Mouse (Mus musculus) embryo, embryonic 11.5 days (tissue): ENCODE results near the gene Nt5dc3.

Experiments used
- DNase-seq: peaks from one replicate; pipeline ENCODE4 v3.0.0-alpha.2; 2012; ENCODE audit warnings: low read depth, low spot score

Nt5dc3 gene

GRCm38 (mm10) chr10:86779117-86779755 lies 431 bp downstream of the Nt5dc3 start:
- no peak for DNase-seq

DNA sequence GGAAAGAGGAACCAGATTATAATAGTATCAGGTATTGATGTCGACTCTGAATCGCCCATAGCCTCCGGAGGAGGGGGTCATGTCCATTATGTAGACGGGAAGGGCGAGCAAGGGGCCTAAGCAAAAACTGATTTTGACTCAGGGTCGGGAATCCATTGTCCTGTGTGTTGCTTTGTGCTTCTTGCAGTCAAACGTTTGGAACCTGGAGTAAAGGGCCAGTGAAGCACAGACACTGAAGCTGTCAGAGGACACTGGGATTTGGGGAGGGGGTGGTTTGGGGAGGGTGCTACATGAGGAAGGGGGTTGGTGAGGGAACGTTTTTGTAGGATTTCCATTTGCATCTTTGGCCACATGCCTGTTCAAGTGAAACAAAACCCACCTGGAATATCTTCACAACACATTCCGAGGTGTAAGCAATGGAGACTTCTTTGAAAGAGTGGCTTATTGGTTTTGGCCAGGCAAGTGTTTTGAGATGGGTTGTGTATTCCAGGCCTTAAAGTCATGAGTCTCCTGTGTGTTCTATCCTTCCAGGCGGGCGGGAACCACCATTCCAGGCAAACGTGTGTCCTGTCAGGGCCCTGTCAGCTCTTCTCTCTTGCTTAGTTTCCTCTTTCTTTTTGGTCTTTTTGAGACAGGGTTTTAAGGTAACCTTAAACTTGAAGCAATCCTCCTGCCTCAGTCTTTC lies 1.2 kb downstream of the Nt5dc3 start:
- DNase-seq = no peak

- no peak for DNase-seq
Observed at GRCm38 (mm10) chr10:86781641-86782040, 2.8 kb downstream of the Nt5dc3 start.

- DNase-seq = no peak
Observed at GRCm38 (mm10) chr10:86782656-86783055, 3.9 kb downstream of the Nt5dc3 start.

- DNase-seq = no peak
Observed at GRCm38 (mm10) chr10:86783561-86783960, 4.8 kb downstream of the Nt5dc3 start.

DNA sequence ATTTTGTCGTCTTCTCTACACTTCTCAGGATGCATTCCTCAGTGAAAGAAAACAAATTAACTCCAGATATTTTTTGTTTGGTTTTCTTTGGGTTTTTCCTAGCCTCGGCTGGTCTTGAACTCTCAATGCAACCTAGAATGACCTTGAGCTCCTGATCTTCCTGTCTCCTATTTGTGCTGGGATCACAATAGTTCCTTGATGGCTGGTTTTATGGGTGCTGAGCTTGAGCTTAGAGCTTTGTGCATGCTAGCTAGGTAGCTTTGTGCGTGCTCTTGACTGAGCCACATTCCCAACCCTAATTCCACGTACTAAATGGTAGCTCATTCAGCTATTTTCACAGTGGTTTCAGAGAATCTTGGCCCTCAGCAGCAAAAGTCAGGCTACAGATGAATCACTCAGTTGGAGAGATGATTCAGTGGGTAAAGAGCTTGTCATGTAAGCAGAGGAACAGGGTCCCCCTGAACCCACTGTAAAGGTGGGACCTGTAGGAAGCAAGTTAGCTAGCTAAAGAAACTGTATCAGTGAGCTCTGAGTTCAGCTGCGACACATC lies 5.4 kb downstream of the Nt5dc3 start:
- no peak for DNase-seq

DNA sequence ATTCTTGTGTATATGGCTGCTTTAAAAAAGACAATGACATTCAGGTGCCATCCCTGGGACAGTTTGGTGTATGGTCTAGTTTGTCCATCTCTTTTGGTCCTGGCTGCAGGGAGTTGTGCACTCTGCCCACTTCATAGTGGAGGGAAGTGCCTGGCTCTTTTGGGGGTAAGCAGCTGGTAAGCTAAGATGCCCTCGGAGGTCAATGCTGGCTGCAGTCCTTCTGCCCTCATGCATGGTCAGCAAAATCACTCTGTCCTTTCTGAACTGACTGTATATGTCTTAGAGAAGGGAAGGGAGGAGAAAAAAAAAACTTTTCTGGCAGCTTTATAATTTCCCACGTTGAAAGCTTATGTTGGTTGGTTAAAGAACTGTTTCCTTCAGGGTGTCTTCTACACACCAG lies 6.6 kb downstream of the Nt5dc3 start:
- DNase-seq = no peak

- DNase-seq = no peak
Observed at GRCm38 (mm10) chr10:86786083-86786482, 7.3 kb downstream of the Nt5dc3 start.

- no peak for DNase-seq
Observed at GRCm38 (mm10) chr10:86788193-86788592, 9.4 kb downstream of the Nt5dc3 start.

DNA sequence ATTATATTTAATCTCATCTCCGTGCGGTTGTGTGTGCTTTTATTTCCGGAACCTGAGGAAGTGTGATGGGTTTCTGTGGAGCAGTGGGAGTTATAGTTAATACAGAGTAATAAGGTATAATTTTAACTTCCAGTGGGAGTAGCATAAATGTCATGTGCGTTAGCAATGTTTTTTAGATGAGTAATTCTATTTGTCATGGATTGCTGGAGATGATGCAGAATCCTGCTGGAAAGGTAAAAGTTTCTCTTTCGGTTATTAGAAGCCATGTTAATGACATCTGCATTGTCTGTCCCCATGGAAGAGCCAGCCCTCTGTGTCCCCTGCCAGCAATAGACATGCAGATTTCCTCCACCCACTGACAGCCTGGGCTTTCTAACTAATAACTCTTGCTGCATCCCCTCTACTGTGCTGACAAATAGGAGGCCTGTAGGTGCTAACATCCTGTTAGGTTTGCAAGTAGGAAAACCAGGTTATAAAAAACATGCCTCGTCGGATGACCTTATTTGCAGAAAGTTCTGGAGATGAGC lies 10.4 kb downstream of the Nt5dc3 start:
- no peak for DNase-seq

- no peak for DNase-seq
Observed at GRCm38 (mm10) chr10:86791507-86792184, 12.8 kb downstream of the Nt5dc3 start.

GRCm38 (mm10) chr10:86793509-86793951 lies 14.7 kb downstream of the Nt5dc3 start:
- no peak for DNase-seq

- no peak for DNase-seq
Observed at GRCm38 (mm10) chr10:86794196-86794595, 15.4 kb downstream of the Nt5dc3 start.

DNA sequence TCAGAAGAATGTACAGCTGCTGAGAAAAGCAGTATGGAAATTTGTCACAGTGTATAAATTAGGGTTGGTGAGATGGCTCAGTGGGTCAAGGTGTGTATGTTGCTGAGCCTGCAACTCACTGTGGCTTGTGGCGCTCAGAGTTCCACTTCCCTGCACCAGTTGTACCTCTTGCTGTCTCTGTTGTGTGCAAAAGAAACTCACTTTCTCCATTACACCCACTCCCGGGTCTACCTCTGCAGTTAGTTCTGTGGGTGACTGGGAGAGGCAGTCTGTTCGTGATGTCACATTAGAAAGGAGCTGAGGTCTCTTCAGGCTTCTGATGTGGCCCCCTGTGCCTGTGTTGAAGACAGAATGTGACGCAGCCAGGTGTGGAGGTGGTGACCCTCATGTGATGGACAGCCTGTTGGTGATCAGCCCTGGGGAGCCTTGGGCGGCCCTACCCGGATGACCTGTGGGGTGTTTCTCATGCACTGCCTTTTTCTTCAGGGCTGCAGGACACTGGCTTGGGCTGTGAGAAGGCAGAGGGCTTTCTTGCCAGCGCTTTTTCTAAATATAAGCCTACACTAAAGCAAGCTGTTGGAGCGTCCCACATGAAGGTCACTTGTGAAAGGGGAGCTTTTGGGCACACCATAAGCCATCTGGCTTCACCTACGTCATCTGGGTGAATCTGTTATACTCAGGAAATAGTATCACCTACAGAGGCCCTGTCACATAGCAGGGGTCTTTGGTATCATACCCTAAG lies 16.2 kb downstream of the Nt5dc3 start:
- no peak for DNase-seq

DNA sequence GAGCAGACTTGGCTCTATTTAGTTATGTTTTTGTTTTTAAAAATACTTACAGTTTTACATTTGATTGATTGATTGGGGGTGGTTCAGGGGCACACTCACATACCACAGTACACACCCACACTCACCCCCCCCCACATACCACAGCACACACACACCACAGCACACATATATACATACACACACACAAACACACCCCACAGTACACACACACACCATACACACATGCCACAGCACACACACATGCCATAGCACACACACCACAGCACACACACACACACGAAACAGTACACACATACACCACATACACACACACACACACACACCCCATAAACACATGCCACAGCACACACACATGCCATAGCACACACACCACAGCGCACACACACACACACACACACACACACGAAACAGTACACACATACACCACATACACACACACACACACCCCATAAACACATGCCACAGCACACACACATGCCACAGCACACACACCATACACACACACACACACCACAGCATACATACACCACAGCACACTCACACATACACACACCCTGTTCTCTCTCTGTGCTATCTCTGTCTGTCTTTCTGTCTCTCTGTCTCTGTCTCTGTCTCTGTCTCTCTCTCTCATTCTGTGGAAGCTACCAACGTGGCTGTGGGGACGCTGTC lies 17.4 kb downstream of the Nt5dc3 start:
- no peak for DNase-seq

- no peak for DNase-seq
Observed at GRCm38 (mm10) chr10:86807362-86807761, 28.6 kb downstream of the Nt5dc3 start.

DNA sequence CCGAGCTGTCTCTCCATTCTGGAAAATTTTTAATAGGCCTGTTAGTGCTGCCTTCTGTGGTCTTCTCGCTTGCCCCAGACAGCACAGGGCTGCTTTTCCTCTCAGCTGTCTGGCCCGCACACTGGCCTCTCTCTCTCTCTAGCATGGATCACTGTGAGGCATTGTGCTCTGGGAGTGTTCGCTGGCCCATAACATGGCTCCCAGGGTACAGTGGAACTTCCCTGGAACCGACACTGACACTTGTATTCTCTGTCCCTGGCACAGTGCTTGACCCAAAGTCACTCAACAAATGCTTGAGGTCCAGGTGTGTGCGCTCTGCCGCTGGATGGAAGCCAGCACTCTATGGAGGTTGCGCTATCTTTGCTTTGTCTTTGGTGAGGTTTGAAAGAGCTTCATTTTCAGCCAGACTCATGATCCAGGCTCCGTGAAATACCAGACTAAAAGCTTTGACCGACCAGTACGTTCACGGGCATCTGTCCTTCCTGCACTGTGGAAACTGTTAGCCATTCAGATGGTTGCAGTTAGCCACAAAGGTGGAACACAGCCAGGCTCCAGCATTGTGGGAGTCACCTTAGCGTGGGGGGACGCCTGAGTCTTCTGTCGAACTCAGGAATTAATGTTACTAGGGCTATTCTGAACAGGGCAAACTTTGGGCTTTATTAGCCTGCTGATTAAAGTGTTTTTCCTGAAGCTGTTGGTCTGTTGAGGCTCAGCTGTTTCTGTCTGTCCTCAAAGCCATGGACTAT lies 29.4 kb downstream of the Nt5dc3 start:
- no peak for DNase-seq

- DNase-seq = no peak
Observed at GRCm38 (mm10) chr10:86810000-86810399, 31.2 kb downstream of the Nt5dc3 start.

DNA sequence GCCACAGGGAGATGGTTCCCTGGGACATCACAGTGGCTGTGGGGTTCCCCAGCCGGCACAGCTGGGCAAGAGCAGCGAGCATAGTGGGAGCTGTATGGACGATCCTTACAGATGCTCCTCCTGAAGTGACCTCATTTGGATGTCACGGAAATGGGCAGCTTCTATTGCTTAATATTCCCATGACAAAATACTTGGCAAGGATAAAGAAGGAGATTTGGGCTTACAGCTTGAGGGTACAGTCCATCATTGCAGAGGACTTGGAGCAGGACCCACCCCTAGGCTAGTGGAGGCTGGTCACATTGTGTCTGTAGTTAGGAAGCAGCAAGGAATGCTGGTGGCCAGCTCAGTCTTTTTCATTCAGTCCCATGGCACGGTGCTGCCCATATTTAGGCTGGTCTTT lies 31.8 kb downstream of the Nt5dc3 start:
- DNase-seq = no peak
